Mouse (Mus musculus) spleen, adult 12 weeks (tissue): Measurements from ENCODE around the gene Lrrc41.

Experiments
- DNase-seq: peaks from one replicate; pipeline ENCODE4 v3.0.0; 2022; ENCODE audit warnings: low spot score

Lrrc41 gene

DNA sequence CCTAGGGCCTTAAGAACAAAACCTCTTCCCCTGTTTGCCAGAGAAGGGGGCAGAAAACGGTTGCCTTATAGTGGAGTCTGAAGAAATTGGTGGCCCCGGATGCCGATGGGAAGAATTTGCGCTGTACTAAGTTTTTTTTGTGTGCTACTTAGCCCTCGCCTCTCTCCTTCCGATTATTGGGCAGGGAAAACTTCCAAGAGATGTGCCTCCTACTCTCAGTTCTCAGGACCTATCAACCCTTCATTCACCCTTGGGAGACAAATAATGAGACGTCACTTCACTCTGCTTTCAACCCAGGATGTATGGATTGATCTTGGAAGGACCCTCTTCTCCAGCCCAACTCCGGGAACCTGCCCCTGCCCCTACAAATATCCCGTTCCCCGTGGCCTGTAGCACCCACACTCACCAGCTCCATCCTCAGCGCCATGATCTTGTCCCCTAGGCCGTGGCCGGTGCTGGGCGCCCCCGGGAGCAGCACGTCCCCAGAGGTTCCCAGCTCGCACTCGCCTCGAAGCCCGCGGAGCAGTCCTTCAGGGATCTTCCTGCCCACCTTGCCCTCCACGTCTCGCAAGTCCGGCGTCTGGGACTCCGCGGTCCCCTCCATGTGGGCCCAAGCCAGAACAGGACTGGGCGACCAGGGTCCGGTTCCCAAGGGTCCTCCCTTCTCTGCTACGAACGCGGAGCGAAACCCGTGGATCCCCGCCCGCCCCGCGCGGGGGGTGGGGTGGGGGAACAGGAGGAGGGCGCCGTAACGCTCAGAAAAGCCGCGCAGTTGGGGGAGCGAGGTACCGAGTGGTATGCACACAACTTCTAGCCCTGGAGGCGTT, 69.0 kb downstream of the Lrrc41 start:
- no peak for DNase-seq
